Mouse (Mus musculus): ENCODE data around the gene Fancm. TPM values are rescaled to one million over a fixed set of nuclear protein-coding genes. Genes with fewer than 3 reads are reported as not detected.
A peak's percentile ranks its signal among the peaks of the same experiment; 100 is the strongest.

Fancm gene
- 6.7 and 8.2 TPM in 2 replicates for polyA plus RNA-seq (2015; fragmentation: Nextera tagmentation; extraction: Ambion mirVana)

- Histone ChIP-seq H3K9ac (peak within 1 kb of the TSS; percentile 73), H3K4me2 (replicated peaks) (peak within 1 kb of the TSS; percentile 83), H3K36me3 (no peaks in the 10 kb centered on the region), H3K27me3 (replicated peaks) (no peaks in the 10 kb centered on the region), H3K27ac (peak within 1 kb of the TSS; percentile 90), H3K9me3 (no peaks in the 10 kb centered on the region), H3K4me3 (replicated peaks) (peak within 1 kb of the TSS; percentile 65), H3K4me1 (replicated peaks) (peaks cover 5% of the 10 kb centered on the region; the same call in 1 of the 2 replicates)
- 2% methylated on average over 39 of the region's 39 CpGs for WGBS
- peak; percentile 60 for ATAC-seq
Measured at GRCm38 (mm10) chr12:65075085-65075732, at the start of gene Fancm. Gene Fancm, plus strand, starts transcription at chr12:65075603.

GRCm38 (mm10) chr12:65035839-65036189, 39.6 kb upstream of the Fancm start:
- H3K4me1 ChIP-seq (replicated peaks): peaks cover 8% of the 10 kb centered on the region; the same call in 1 of the 2 replicates
- no peaks in the 10 kb centered on the region for H3K36me3 ChIP-seq
- H3K27ac ChIP-seq: no peak overlapping the region
- no peaks in the 10 kb centered on the region for H3K27me3 ChIP-seq (replicated peaks)
- peak overlapping the region; percentile 60 for H3K4me2 ChIP-seq (replicated peaks)
- WGBS: 47% methylated on average over 8 of the region's 8 CpGs
- no peaks in the 10 kb centered on the region for H3K9me3 ChIP-seq
- no peak overlapping the region for H3K9ac ChIP-seq
- peak; percentile 12 for ATAC-seq
- peak overlapping the region; percentile 90 for H3K4me3 ChIP-seq (replicated peaks)

DNA sequence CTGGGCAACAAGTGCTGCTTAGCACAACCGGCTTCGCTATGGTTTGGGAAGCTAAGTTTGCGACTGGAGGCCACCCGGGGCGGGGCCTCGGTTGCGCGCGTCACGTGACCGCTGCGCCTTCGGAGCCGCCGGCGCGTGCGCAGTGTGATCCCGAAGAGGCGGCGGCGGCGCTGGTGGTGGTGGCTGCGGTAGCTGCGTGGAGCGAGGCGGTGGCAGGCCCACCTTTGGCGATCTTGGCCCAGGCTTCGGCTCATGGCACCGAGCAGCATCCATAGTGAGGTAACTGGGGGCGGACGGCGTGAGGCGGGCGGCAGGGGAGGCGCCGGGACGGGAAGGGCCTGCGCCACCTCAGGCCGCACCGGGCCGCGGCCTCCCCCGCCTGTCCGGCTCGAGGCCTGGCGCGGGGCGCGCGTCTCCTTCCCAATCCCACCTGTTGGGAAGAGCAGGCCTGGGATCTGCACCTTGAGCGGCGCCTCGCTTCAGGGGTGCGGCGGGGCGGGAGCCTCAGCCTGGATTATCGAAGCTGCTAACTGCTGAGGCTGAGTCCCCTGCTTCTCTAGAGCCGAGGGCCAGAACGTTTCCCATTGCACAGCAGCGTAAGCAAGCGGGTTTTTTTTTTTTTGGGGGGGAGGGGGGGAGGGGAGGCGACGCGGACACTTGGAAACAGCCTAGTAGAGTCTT, 39.1 kb upstream of the Fancm start, which contains the start of gene Prpf39:
Prpf39 (plus strand) TSS at position 144 of the 681 bp plus-strand sequence.
- no peaks in the 10 kb centered on the region for H3K9me3 ChIP-seq
- H3K36me3 ChIP-seq: no peaks in the 10 kb centered on the region
- peak within 1 kb of the TSS; percentile 90 for H3K4me3 ChIP-seq (replicated peaks)
- no peaks in the 10 kb centered on the region for H3K27me3 ChIP-seq (replicated peaks)
- H3K4me2 ChIP-seq (replicated peaks): peak within 1 kb of the TSS; percentile 60
- peak; percentile 97 for ATAC-seq
- peaks cover 8% of the 10 kb centered on the region; the same call in 1 of the 2 replicates for H3K4me1 ChIP-seq (replicated peaks)
- H3K9ac ChIP-seq: peak within 1 kb of the TSS; percentile 95
- H3K27ac ChIP-seq: peak within 1 kb of the TSS; percentile 90
- WGBS: under 1% methylated on average over 64 of the region's 65 CpGs

- no peaks in the 10 kb centered on the region for H3K36me3 ChIP-seq
- no peaks in the 10 kb centered on the region for H3K27me3 ChIP-seq (replicated peaks)
- peak overlapping the region; percentile 95 for H3K9ac ChIP-seq
- ATAC-seq: peak; percentile 24
- no peaks in the 10 kb centered on the region for H3K9me3 ChIP-seq
- WGBS: 11% methylated on average over 18 of the region's 18 CpGs
- H3K27ac ChIP-seq: no peak overlapping the region
- H3K4me3 ChIP-seq (replicated peaks): peak overlapping the region; percentile 90
- peaks cover 8% of the 10 kb centered on the region; the same call in 1 of the 2 replicates for H3K4me1 ChIP-seq (replicated peaks)
- peak overlapping the region; percentile 60 for H3K4me2 ChIP-seq (replicated peaks)
Measured at GRCm38 (mm10) chr12:65036892-65037545, 38.4 kb upstream of the Fancm start.

DNA sequence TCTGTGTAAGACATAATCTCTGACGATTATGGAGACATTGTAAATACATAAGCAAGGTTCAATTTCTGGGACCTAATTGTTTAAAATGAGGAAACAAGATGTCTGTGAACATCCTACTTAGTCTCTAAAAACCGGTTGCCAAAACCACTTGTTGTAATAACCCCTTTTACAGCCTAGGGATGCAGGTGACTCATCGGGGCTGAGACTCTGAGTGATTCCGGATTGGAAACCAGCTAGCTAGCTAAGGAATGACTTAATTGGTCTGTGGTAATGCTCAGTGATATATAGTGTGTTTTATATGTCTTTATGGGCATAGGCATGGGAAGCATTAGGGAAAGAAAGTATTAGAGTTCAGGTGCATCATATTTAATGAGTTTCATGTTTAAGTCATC, 37.9 kb upstream of the Fancm start:
- H3K9ac ChIP-seq: no peak overlapping the region
- ATAC-seq: peak; percentile 42; the same call in 1 of the 2 replicates
- 17% methylated on average over 4 of the region's 4 CpGs for WGBS

DNA sequence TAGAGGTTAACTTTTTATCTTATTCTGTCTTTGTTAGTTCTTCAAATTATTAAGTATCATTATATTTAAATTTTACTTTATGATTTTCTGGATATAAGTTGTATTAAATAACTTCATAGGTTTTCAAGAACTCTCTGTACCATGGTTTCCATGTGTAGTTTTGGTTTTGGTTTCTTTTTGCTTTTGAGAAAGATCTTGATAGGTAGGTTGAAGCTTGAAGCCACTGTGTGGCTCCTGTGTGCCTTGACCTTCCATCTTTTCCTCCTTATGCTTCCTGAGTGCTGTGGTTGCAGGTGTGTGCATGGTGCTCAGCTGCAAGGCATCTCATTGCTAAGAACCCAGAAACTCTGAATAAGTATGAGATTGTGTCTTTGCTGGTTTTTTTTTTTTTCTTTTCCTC, 26.6 kb upstream of the Fancm start:
- no peak overlapping the region for H3K4me2 ChIP-seq (replicated peaks)
- H3K9ac ChIP-seq: no peak overlapping the region
- no peaks in the 10 kb centered on the region for H3K9me3 ChIP-seq
- H3K4me3 ChIP-seq (replicated peaks): no peak overlapping the region
- ATAC-seq: no peak
- no peak overlapping the region for H3K27ac ChIP-seq
- no peaks in the 10 kb centered on the region for H3K27me3 ChIP-seq (replicated peaks)
- H3K4me1 ChIP-seq (replicated peaks): no peaks in the 10 kb centered on the region
- peaks cover 11% of the 10 kb centered on the region; the same call in 1 of the 2 replicates for H3K36me3 ChIP-seq

More for the DNA sequence above, 37.9 kb upstream of the Fancm start:
- Histone ChIP-seq H3K9me3 (no peaks in the 10 kb centered on the region), H3K27me3 (replicated peaks) (no peaks in the 10 kb centered on the region), H3K4me3 (replicated peaks) (peak overlapping the region; percentile 90), H3K4me2 (replicated peaks) (peak overlapping the region; percentile 60), H3K36me3 (no peaks in the 10 kb centered on the region), H3K27ac (no peak overlapping the region), H3K4me1 (replicated peaks) (peaks cover 8% of the 10 kb centered on the region; the same call in 1 of the 2 replicates)

GRCm38 (mm10) chr12:65058203-65058602, 17.2 kb upstream of the Fancm start:
- Histone ChIP-seq H3K9me3 (no peaks in the 10 kb centered on the region), H3K27ac (no peak overlapping the region), H3K27me3 (replicated peaks) (no peaks in the 10 kb centered on the region), H3K4me2 (replicated peaks) (no peak overlapping the region), H3K9ac (no peak overlapping the region), H3K4me3 (replicated peaks) (no peak overlapping the region), H3K4me1 (replicated peaks) (no peaks in the 10 kb centered on the region), H3K36me3 (peaks cover 3% of the 10 kb centered on the region; the same call in 1 of the 2 replicates)
- WGBS: 74% methylated on average over 2 of the region's 2 CpGs
- no peak for ATAC-seq

GRCm38 (mm10) chr12:65061082-65061481, 14.3 kb upstream of the Fancm start:
- Histone ChIP-seq H3K9me3 (no peaks in the 10 kb centered on the region), H3K4me3 (replicated peaks) (no peak overlapping the region), H3K27me3 (replicated peaks) (no peaks in the 10 kb centered on the region), H3K4me1 (replicated peaks) (no peaks in the 10 kb centered on the region), H3K36me3 (peaks cover 9% of the 10 kb centered on the region), H3K9ac (no peak overlapping the region), H3K4me2 (replicated peaks) (no peak overlapping the region), H3K27ac (no peak overlapping the region)
- no peak for ATAC-seq

DNA sequence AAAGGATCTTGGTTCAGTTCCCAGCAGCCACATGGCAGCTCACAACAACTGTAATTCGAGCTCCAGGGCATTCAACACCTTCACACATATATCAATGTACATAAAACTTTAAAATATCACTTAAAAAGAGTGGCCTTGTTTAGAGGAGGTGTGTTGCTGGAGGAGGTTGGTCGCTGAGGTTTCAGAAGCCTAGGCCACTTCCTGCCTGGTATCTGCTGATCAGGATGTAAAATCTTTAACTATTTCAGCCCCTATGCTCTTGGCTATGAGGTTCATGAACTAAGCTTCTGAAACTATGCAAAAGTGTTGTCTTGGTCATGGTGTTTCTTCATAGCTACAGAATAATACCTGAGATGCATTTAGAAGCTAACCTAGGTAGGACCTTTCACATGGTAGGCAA, 10.2 kb upstream of the Fancm start:
- no peaks in the 10 kb centered on the region for H3K4me1 ChIP-seq (replicated peaks)
- peaks cover 9% of the 10 kb centered on the region for H3K36me3 ChIP-seq
- ATAC-seq: no peak
- WGBS: 53% methylated on average over 2 of the region's 2 CpGs
- no peaks in the 10 kb centered on the region for H3K27me3 ChIP-seq (replicated peaks)
- H3K9me3 ChIP-seq: no peaks in the 10 kb centered on the region
- H3K4me2 ChIP-seq (replicated peaks): no peak overlapping the region
- H3K9ac ChIP-seq: no peak overlapping the region
- no peak overlapping the region for H3K27ac ChIP-seq
- no peak overlapping the region for H3K4me3 ChIP-seq (replicated peaks)

- Histone ChIP-seq H3K4me2 (replicated peaks) (no peak overlapping the region), H3K4me1 (replicated peaks) (no peaks in the 10 kb centered on the region), H3K27me3 (replicated peaks) (no peaks in the 10 kb centered on the region), H3K27ac (no peak overlapping the region), H3K4me3 (replicated peaks) (no peak overlapping the region), H3K9ac (no peak overlapping the region), H3K36me3 (peaks cover 6% of the 10 kb centered on the region), H3K9me3 (no peaks in the 10 kb centered on the region)
- WGBS: 55% methylated on average over 3 of the region's 3 CpGs
- no peak for ATAC-seq
Measured at GRCm38 (mm10) chr12:65066234-65066633, 9.2 kb upstream of the Fancm start.

DNA sequence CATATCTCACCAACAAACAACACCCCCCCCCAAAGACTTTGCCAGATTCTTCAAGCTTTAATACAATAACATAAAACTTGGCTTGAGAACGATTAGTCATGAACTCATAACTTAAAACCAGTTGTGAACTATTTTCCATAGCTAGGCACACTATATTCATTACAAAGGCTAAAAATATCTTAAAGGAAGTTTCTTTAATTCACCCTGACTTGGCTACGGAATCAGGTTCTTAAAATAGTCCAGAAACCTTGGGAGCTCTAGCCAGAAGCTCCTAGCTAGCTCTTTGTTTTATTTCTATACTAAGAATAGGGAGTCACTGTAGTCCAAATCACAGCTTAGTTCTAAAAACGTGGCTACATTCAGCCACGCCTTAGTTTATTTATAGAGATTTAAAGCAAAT, 7.0 kb upstream of the Fancm start:
- H3K4me3 ChIP-seq (replicated peaks): no peak overlapping the region
- 63% methylated on average over 4 of the region's 4 CpGs for WGBS
- no peak overlapping the region for H3K9ac ChIP-seq
- no peak overlapping the region for H3K27ac ChIP-seq
- no peaks in the 10 kb centered on the region for H3K4me1 ChIP-seq (replicated peaks)
- no peaks in the 10 kb centered on the region for H3K27me3 ChIP-seq (replicated peaks)
- peaks cover 4% of the 10 kb centered on the region for H3K36me3 ChIP-seq
- ATAC-seq: no peak
- no peak overlapping the region for H3K4me2 ChIP-seq (replicated peaks)
- no peaks in the 10 kb centered on the region for H3K9me3 ChIP-seq

- whole genome bisulfite sequencing: 3% methylated on average over 21 of the region's 21 CpGs
- Histone ChIP-seq H3K9ac (peak overlapping the region; percentile 94), H3K27me3 (replicated peaks) (no peaks in the 10 kb centered on the region), H3K4me2 (replicated peaks) (peak overlapping the region; percentile 64), H3K4me1 (replicated peaks) (peaks cover 5% of the 10 kb centered on the region; the same call in 1 of the 2 replicates), H3K9me3 (no peaks in the 10 kb centered on the region), H3K4me3 (replicated peaks) (peak overlapping the region; percentile 65), H3K36me3 (no peaks in the 10 kb centered on the region), H3K27ac (peak overlapping the region; percentile 90)
- ATAC-seq: peak; percentile 54
Measured at GRCm38 (mm10) chr12:65072911-65073610, 2.3 kb upstream of the Fancm start.

All from intestine, embryonic 15.5 days (tissue).